Mouse (Mus musculus): Measurements from ENCODE around the gene Plekhg1. TPM values are rescaled to one million over a fixed set of nuclear protein-coding genes. Genes with fewer than 3 reads are reported as not detected.
A peak's percentile ranks its signal among the peaks of the same experiment; 100 is the strongest.

Plekhg1 gene
- polyA plus RNA-seq, 1 experiment from 2014 or later, result 19.7 TPM

- Histone ChIP-seq H3K4me1 (0 out of 2 replicates have a peak, but pooled peaks cover 4% of the 10 kb centered on the region), H3K27me3 (no peaks in the 10 kb centered on the region), H3K4me3 (no peak overlapping the region), H3K27ac (replicated peaks) (no peak overlapping the region), H3K9me3 (no peaks in the 10 kb centered on the region), H3K9ac (replicated peaks) (no peak overlapping the region), H3K4me2 (replicated peaks) (no peak overlapping the region), H3K36me3 (no peaks in the 10 kb centered on the region)
- no peak for ATAC-seq (ENCODE audit: low FRiP score, low read depth)
- 83% methylated on average over 3 of the region's 3 CpGs for WGBS
Observed at GRCm38 (mm10) chr10:3715302-3715943, 24.7 kb upstream of the Plekhg1 start.

DNA sequence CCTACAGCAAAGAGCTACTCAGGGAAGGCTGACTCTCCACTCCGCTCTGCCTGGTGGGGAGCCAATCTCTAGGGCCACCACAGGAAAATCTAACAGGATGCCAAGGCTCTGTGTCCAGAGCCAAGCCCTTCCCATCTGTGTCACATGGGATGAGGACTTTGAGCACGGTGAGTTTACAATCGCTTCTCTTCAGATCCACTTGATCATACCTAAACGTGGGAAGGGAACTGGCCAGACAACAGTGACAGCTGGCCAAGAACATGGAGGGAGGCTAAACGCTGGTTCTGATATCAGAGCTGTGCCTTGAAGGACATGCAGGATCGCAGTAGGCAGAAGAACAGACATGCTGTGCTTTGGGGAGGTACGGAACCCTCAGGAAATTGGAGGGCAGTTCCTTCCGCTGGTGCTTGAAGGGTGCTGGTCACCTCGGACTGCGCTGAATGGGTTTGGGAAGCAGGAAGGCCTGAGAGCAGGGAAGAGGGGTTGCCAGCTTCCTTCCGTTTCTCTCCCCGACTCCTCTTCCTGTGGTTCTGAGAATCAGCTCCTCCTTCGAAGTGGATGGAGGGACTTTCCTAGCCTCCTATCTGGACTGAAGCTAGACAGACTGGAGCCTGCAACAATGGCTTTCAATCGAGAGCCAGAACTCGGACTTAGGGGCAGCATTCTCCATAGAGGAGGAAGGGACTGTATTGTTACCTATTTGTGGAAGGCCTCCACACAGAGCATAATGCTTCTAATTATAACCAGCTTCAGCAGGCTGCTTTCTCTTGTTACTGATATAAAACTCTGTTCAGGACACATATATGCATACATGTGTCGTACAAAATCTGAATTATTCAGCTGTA, 21.9 kb upstream of the Plekhg1 start:
- no peak overlapping the region for H3K4me3 ChIP-seq
- 79% methylated on average over 16 of the region's 16 CpGs for WGBS
- peaks cover 17% of the 10 kb centered on the region for H3K4me1 ChIP-seq
- ATAC-seq (ENCODE audit: low FRiP score, low read depth), result no peak
- no peak overlapping the region for H3K27ac ChIP-seq (replicated peaks)
- H3K9ac ChIP-seq (replicated peaks), result no peak overlapping the region
- no peaks in the 10 kb centered on the region for H3K36me3 ChIP-seq
- no peak overlapping the region for H3K4me2 ChIP-seq (replicated peaks)
- H3K9me3 ChIP-seq, result no peaks in the 10 kb centered on the region
- no peaks in the 10 kb centered on the region for H3K27me3 ChIP-seq

DNA sequence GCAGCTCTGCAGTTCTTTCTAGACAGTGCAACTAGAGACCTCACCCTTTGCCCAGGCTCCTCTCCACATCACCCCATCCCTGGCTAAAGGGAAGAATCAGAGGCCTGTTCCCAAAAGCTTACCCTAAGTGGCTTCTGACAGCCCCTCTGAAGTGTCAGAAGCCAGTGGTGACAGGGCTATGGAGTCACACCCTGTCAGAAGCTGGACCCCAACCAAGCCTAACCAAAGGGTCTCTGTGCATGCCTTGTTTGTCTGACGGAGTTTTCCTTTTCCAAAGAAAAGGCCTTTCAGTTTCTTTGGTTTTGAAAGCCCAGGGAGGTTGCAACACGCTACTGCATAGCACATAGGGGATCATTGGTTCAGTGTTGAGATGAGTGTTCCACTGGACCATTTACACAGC, 19.9 kb upstream of the Plekhg1 start:
- Histone ChIP-seq H3K4me1 (peaks cover 17% of the 10 kb centered on the region), H3K9ac (replicated peaks) (no peak overlapping the region), H3K4me2 (replicated peaks) (no peak overlapping the region), H3K27ac (replicated peaks) (no peak overlapping the region), H3K27me3 (no peaks in the 10 kb centered on the region), H3K4me3 (no peak overlapping the region), H3K9me3 (no peaks in the 10 kb centered on the region), H3K36me3 (no peaks in the 10 kb centered on the region)
- ATAC-seq (ENCODE audit: low FRiP score, low read depth), result no peak
- WGBS, result 63% methylated on average over 2 of the region's 2 CpGs

- WGBS, result 14% methylated on average over 2 of the region's 2 CpGs
- peak; percentile 78 for ATAC-seq (ENCODE audit: low FRiP score, low read depth)
Observed at GRCm38 (mm10) chr10:3722339-3722738, 17.8 kb upstream of the Plekhg1 start.

DNA sequence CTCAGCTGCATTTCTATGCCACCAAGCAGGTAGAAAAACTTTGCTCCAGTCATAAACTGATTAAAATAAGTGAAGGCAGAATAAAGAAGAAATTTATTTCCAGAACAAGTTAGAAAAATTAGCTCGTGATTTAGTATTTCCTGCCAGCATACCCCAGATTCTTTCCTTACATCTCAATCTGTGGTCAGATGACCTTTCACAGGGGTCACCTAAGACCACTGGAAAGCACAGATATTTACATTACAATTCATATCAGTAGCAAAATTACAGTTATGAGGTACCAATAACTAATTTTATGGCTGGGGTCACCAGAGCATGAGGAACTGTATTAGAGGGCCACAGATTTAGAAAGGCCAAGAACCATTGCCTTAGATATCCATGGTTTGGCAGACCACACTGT, 15.5 kb upstream of the Plekhg1 start:
- no peak overlapping the region for H3K4me3 ChIP-seq
- no peak overlapping the region for H3K27ac ChIP-seq (replicated peaks)
- no peak overlapping the region for H3K4me2 ChIP-seq (replicated peaks)
- peaks cover 17% of the 10 kb centered on the region for H3K4me1 ChIP-seq
- H3K27me3 ChIP-seq, result no peaks in the 10 kb centered on the region
- WGBS, result 67% methylated on average over 1 of the region's 1 CpGs
- H3K9me3 ChIP-seq, result no peaks in the 10 kb centered on the region
- no peak for ATAC-seq (ENCODE audit: low FRiP score, low read depth)
- H3K36me3 ChIP-seq, result no peaks in the 10 kb centered on the region
- H3K9ac ChIP-seq (replicated peaks), result no peak overlapping the region

More at GRCm38 (mm10) chr10:3722339-3722738, 17.8 kb upstream of the Plekhg1 start:
- H3K27me3 ChIP-seq, result no peaks in the 10 kb centered on the region
- peaks cover 17% of the 10 kb centered on the region for H3K4me1 ChIP-seq
- no peaks in the 10 kb centered on the region for H3K9me3 ChIP-seq
- no peak overlapping the region for H3K27ac ChIP-seq (replicated peaks)
- no peaks in the 10 kb centered on the region for H3K36me3 ChIP-seq
- H3K4me3 ChIP-seq, result no peak overlapping the region
- no peak overlapping the region for H3K4me2 ChIP-seq (replicated peaks)
- H3K9ac ChIP-seq (replicated peaks), result no peak overlapping the region

- ATAC-seq (ENCODE audit: low FRiP score, low read depth), result no peak
- Histone ChIP-seq H3K36me3 (no peaks in the 10 kb centered on the region), H3K4me1 (no peaks in the 10 kb centered on the region), H3K4me2 (replicated peaks) (no peak overlapping the region), H3K9me3 (no peaks in the 10 kb centered on the region), H3K27ac (replicated peaks) (no peak overlapping the region), H3K4me3 (no peak overlapping the region), H3K27me3 (no peaks in the 10 kb centered on the region), H3K9ac (replicated peaks) (no peak overlapping the region)
- 61% methylated on average over 3 of the region's 3 CpGs for WGBS
Observed at GRCm38 (mm10) chr10:3729666-3730065, 10.5 kb upstream of the Plekhg1 start.

GRCm38 (mm10) chr10:3730314-3730713, 9.8 kb upstream of the Plekhg1 start:
- Histone ChIP-seq H3K4me3 (no peak overlapping the region), H3K4me1 (no peaks in the 10 kb centered on the region), H3K36me3 (no peaks in the 10 kb centered on the region), H3K9me3 (no peaks in the 10 kb centered on the region), H3K4me2 (replicated peaks) (no peak overlapping the region), H3K27me3 (no peaks in the 10 kb centered on the region), H3K9ac (replicated peaks) (no peak overlapping the region), H3K27ac (replicated peaks) (no peak overlapping the region)
- no peak for ATAC-seq (ENCODE audit: low FRiP score, low read depth)
- 56% methylated on average over 4 of the region's 4 CpGs for WGBS

GRCm38 (mm10) chr10:3737034-3737433, 3.1 kb upstream of the Plekhg1 start:
- no peaks in the 10 kb centered on the region; the same call in 1 of the 2 replicates for H3K4me1 ChIP-seq
- no peaks in the 10 kb centered on the region for H3K36me3 ChIP-seq
- WGBS, result 71% methylated on average over 3 of the region's 3 CpGs
- no peak for ATAC-seq (ENCODE audit: low FRiP score, low read depth)
- peaks cover 10% of the 10 kb centered on the region for H3K27me3 ChIP-seq
- no peak overlapping the region for H3K9ac ChIP-seq (replicated peaks)
- H3K9me3 ChIP-seq, result no peaks in the 10 kb centered on the region
- H3K27ac ChIP-seq (replicated peaks), result no peak overlapping the region
- H3K4me2 ChIP-seq (replicated peaks), result no peak overlapping the region
- H3K4me3 ChIP-seq, result no peak overlapping the region

GRCm38 (mm10) chr10:3740504-3741388, 582 bp downstream of the Plekhg1 start:
- Histone ChIP-seq H3K4me2 (replicated peaks) (peak overlapping the region; percentile 87), H3K4me3 (peak overlapping the region; percentile 53), H3K9ac (replicated peaks) (peak overlapping the region; percentile 65), H3K27ac (replicated peaks) (peak overlapping the region; percentile 79), H3K4me1 (peaks cover 5% of the 10 kb centered on the region; the same call in 1 of the 2 replicates), H3K27me3 (peaks cover 10% of the 10 kb centered on the region), H3K9me3 (no peaks in the 10 kb centered on the region), H3K36me3 (no peaks in the 10 kb centered on the region)
- ATAC-seq (ENCODE audit: low FRiP score, low read depth), result peak; percentile 82
- under 1% methylated on average over 29 of the region's 47 CpGs for WGBS

DNA sequence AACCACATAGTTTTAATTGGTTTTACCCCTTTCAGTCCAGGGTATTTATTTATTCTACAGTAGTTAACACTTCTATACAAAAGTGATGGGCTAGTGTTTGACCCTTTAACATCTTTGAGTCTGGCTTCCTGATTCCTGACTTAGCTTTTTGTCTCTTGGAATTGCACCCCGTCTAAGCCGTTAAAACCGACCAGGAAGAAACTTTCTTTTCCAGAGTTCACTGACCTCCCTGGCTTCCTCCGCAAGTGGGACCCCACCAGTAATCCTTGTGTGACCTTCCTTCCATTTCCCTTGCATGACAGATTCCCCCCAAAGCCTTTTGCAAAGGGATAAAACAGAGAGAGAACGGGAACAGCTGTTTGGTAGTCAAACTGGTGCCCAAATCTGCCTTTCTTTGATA, 1.6 kb downstream of the Plekhg1 start:
- Histone ChIP-seq H3K9me3 (no peaks in the 10 kb centered on the region), H3K27ac (replicated peaks) (no peak overlapping the region), H3K4me2 (replicated peaks) (peak overlapping the region; percentile 87), H3K4me3 (peak overlapping the region; percentile 21), H3K27me3 (peaks cover 10% of the 10 kb centered on the region), H3K36me3 (no peaks in the 10 kb centered on the region), H3K9ac (replicated peaks) (peak overlapping the region; percentile 15; the same call in 1 of the 2 replicates), H3K4me1 (peaks cover 5% of the 10 kb centered on the region; the same call in 1 of the 2 replicates)
- no peak for ATAC-seq (ENCODE audit: low FRiP score, low read depth)
- WGBS, result 0% methylated on average over 5 of the region's 5 CpGs

DNA sequence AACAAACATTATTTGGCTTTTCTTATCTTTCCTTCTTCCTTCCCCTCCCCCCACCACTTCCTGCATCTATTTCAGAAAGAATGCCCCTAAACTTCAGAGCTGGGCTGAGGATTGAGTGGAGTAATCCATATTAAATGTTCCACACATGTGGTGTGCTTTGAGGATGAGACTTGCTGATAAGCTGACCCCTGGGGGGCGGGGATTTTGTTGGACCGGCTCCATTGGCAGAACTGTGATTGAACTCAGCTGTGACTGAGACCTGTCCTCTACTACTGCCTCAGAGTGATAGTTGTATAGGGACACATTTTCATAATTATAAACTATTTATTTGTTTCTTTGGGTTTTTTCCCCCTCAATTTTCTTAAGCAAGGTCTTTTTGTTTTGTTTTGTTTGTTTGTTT, 2.9 kb downstream of the Plekhg1 start:
- no peaks in the 10 kb centered on the region for H3K9me3 ChIP-seq
- no peaks in the 10 kb centered on the region for H3K36me3 ChIP-seq
- 38% methylated on average over 2 of the region's 2 CpGs for WGBS
- no peak overlapping the region for H3K4me3 ChIP-seq
- no peak overlapping the region for H3K9ac ChIP-seq (replicated peaks)
- H3K27ac ChIP-seq (replicated peaks), result no peak overlapping the region
- H3K4me2 ChIP-seq (replicated peaks), result no peak overlapping the region
- peaks cover 5% of the 10 kb centered on the region; the same call in 1 of the 2 replicates for H3K4me1 ChIP-seq
- no peak for ATAC-seq (ENCODE audit: low FRiP score, low read depth)
- peaks cover 6% of the 10 kb centered on the region for H3K27me3 ChIP-seq
